Mouse (Mus musculus) lung, embryonic 16.5 days (tissue): ENCODE measurements around the gene Copz1. TPM values are rescaled to one million over a fixed set of nuclear protein-coding genes. Genes with fewer than 3 reads are reported as not detected.
"Not testable (repeated sequence)": the region's sequence is repeated elsewhere in the genome, so short reads cannot be mapped to it uniquely, and the experiment has no call there.

Experiments used
- ATAC-seq: fragments of 200-750 bp; cut with Nextera tagmentation; 2 replicates; pipeline ENCODE4 v1.8.0; 2017; ENCODE audit warnings: low read depth, mild to moderate bottlenecking, moderate library complexity
- H3K27ac ChIP-seq: fragments of 300-500 bp; sonication (generic); 2 replicates; pipeline ENCODE4 v1.5.1; 2014; ENCODE audit warnings: mild to moderate bottlenecking, control low read depth, low read length
- H3K27me3 ChIP-seq: fragments of 300-500 bp; sonication (generic); 2 replicates; pipeline ENCODE4 v1.6.1; 2014; ENCODE audit warnings: low read depth, low read length, mixed read lengths; ENCODE audit not compliant: control insufficient read depth, insufficient read depth
- H3K36me3 ChIP-seq: fragments of 300-500 bp; sonication (generic); 2 replicates; pipeline ENCODE4 v1.6.1; 2014; ENCODE audit warnings: low read length; ENCODE audit not compliant: control insufficient read depth, insufficient read depth
- H3K4me1 ChIP-seq: fragments of 300-500 bp; sonication (generic); replicated peaks from 2 replicates; pipeline ENCODE4 v1.6.1; 2014; ENCODE audit warnings: low read length, mixed read lengths; ENCODE audit not compliant: control insufficient read depth, insufficient read depth
- H3K4me2 ChIP-seq: fragments of 300-500 bp; sonication (generic); 2 replicates; pipeline ENCODE4 v1.6.1; 2014; ENCODE audit warnings: low read depth, low read length, control low read depth
- H3K4me3 ChIP-seq: fragments of 300-500 bp; sonication (generic); 2 replicates; pipeline ENCODE4 v1.5.1; 2014; ENCODE audit warnings: mild to moderate bottlenecking, low read length, control low read depth
- H3K9ac ChIP-seq: fragments of 300-500 bp; sonication (generic); 2 replicates; pipeline ENCODE4 v1.6.1; 2014; ENCODE audit warnings: low read length, control low read depth
- H3K9me3 ChIP-seq: fragments of 300-500 bp; sonication (generic); 2 replicates; pipeline ENCODE4 v1.6.1; 2016; ENCODE audit warnings: low read length; ENCODE audit not compliant: control insufficient read depth
- WGBS: fragments of 180-500 bp; shearing (Covaris S2); extraction: QIAGEN DNeasy Blood & Tissue Kit; methylation state at CpG from one replicate; pipeline ENCODE4 v1.1.7; 2014; 5-methylcytosine and 5-hydroxymethylcytosine counted together
- polyA plus RNA-seq: library from polyadenylated mRNA; unstranded; fragments of >200 nt; fragmentation: Nextera tagmentation; extraction: Ambion mirVana; gene quantifications from 2 replicates; pipeline ENCODE4 v1.2.1, GENCODE M21; 2015

Gene Copz1
- polyA plus RNA-seq, 1 experiment from 2014 or later = 290 TPM

DNA sequence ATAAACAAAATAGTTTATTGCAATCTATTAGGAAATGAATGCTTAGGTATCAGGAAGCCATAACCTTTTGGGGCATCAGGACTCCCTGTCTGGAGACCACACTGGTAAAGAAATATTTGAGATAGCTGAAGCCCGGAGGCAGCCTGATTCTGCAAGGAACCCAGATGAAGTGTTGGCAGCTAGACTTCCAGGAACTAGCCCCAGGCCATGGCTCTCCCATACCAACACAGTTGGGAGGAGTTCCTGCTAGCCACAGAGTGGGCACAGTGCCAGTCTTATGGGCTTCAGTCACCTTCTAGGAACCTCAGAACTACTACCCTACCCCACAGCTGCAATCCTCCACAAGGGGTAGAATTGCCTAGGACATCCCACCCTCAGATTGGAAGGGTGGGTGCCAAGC lies 12.5 kb upstream of the Copz1 start:
- no peak for ATAC-seq
- H3K27ac ChIP-seq = no peak overlapping the region
- WGBS = 19% methylated on average over 1 of the region's 1 CpGs

DNA sequence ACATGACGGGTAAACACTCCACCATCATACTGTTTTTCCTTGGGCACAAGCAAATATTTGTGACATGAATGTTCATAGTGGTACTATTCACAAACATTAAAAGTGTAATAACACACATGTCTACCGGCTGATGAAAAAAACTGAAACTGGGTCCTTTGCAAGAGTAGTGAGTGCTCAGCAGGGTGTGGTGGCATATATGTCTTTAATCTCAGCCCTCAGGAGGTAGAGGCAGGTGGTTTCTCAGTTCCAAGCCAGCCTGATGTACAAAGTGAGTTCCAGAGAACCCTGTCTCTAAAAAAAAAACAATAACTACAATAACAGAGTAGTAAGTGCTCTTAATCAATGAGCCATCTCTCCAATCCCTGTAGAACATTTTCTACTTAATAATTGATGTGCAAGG lies 7.7 kb upstream of the Copz1 start:
- H3K9ac ChIP-seq = no peak overlapping the region
- H3K4me1 ChIP-seq = no peaks in the 10 kb centered on the region
- no peak overlapping the region for H3K4me2 ChIP-seq
- no peak for ATAC-seq
- H3K27ac ChIP-seq = no peak overlapping the region
- no peaks in the 10 kb centered on the region; the same call in 1 of the 2 replicates for H3K27me3 ChIP-seq
- 79% methylated on average over 2 of the region's 2 CpGs for WGBS
- no peaks in the 10 kb centered on the region for H3K36me3 ChIP-seq
- no peaks in the 10 kb centered on the region for H3K9me3 ChIP-seq
- H3K4me3 ChIP-seq = no peak overlapping the region

More for the DNA sequence above, 12.5 kb upstream of the Copz1 start:
- no peak overlapping the region for H3K9ac ChIP-seq
- no peaks in the 10 kb centered on the region for H3K9me3 ChIP-seq
- peaks cover 10% of the 10 kb centered on the region for H3K4me1 ChIP-seq
- no peaks in the 10 kb centered on the region for H3K27me3 ChIP-seq
- no peaks in the 10 kb centered on the region for H3K36me3 ChIP-seq
- no peak overlapping the region for H3K4me2 ChIP-seq
- no peak overlapping the region for H3K4me3 ChIP-seq

DNA sequence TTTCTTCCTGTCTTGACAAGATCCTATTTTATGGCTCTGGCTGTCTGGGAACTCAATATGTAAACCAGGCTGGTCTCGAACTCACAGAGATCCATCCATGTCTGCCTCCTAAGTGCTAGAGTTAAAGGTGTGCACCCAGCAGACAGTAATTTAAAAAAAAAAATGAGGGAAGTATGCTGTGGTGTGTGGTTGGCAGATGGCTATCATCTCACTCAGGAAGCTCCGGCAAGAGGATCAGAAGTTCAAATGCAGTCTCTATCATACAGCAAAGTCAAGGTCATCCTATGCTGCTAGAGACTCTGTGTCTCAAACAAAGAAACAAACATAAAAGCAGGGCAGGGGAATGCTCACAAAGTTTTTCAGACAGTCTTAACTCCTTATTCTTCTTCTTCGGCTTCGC lies 3.6 kb upstream of the Copz1 start:
- Histone ChIP-seq H3K27me3 (no peaks in the 10 kb centered on the region; the same call in 1 of the 2 replicates), H3K27ac (no peak overlapping the region), H3K9me3 (no peaks in the 10 kb centered on the region), H3K36me3 (no peaks in the 10 kb centered on the region), H3K9ac (no peak overlapping the region), H3K4me2 (no peak overlapping the region), H3K4me1 (peaks cover 5% of the 10 kb centered on the region), H3K4me3 (no peak overlapping the region)
- 78% methylated on average over 4 of the region's 4 CpGs for WGBS
- ATAC-seq = no peak

DNA sequence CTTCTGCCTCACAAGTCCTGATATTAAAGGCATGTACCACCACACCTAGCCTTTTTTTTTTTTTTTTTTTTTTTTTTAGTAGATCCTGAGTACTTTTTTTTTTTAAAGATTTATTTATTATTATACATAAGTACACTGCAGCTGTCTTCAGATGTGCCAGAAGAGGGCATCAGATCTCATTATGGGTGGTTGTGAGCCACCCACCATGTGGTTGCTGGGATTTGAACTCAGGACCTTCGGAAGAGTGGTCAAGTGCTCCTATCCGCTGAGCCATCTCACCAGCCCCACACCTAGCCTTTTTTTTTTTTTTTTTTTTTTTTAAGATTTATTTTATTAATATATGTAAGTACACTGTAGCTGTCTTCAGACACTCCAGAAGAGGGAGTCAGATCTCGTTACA lies 3.4 kb downstream of the Copz1 start:
- not testable (repeated sequence) for H3K36me3 ChIP-seq, H3K4me3 ChIP-seq, ATAC-seq, H3K27me3 ChIP-seq, H3K9ac ChIP-seq, H3K4me1 ChIP-seq, H3K4me2 ChIP-seq, H3K27ac ChIP-seq, H3K9me3 ChIP-seq
- WGBS = 91% methylated on average over 3 of the region's 3 CpGs

DNA sequence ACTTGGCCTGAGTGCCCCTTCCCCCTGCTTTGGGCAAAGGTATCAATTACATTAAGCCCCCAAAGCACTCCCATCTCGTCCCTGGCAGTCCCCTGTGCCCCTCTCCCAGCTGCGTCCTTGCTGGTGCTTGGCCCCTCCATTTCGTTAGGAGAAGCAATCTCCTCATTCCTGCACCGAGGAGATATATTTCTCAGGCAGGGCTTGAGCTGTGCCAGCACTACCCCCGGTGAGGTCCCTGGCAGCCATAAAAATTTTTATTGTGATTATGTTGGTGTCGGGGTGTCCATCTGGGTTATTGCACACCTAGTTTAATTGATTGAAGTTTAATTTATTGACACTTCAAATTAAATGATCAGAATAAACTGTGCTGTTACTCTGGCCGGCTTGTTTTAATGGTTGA lies 5.4 kb downstream of the Copz1 start:
- Histone ChIP-seq H3K4me1 (peaks cover 6% of the 10 kb centered on the region), H3K36me3 (no peaks in the 10 kb centered on the region), H3K9me3 (no peaks in the 10 kb centered on the region), H3K27me3 (no peaks in the 10 kb centered on the region), H3K9ac (no peak overlapping the region), H3K27ac (no peak overlapping the region), H3K4me2 (no peak overlapping the region), H3K4me3 (no peak overlapping the region)
- ATAC-seq = no peak
- WGBS = 70% methylated on average over 7 of the region's 7 CpGs

DNA sequence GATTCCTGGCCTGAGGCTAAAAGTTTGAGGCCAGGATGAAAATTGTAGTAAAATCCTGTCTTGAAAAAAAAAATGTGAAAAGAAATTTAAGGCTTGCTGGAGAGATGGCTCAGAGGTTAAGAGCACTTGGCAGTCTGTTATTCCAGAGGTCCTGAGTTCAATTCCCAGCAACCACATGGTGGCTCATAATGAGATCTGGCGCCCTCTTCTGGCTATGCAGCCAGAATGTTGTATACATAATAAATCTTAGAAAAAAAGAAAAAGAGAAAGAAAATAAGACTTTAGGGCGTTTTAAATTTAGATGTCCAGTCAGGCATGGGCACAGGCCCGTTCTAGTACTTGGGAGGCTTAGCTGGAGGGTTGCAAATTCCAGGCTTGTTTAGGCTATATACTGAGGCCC lies 7.2 kb downstream of the Copz1 start:
- Histone ChIP-seq H3K36me3 (no peaks in the 10 kb centered on the region), H3K27ac (no peak overlapping the region), H3K27me3 (no peaks in the 10 kb centered on the region), H3K4me3 (no peak overlapping the region), H3K4me2 (no peak overlapping the region), H3K9ac (no peak overlapping the region), H3K9me3 (no peaks in the 10 kb centered on the region), H3K4me1 (no peaks in the 10 kb centered on the region; the same call in 1 of the 2 replicates)
- 64% methylated on average over 3 of the region's 3 CpGs for WGBS
- no peak for ATAC-seq

DNA sequence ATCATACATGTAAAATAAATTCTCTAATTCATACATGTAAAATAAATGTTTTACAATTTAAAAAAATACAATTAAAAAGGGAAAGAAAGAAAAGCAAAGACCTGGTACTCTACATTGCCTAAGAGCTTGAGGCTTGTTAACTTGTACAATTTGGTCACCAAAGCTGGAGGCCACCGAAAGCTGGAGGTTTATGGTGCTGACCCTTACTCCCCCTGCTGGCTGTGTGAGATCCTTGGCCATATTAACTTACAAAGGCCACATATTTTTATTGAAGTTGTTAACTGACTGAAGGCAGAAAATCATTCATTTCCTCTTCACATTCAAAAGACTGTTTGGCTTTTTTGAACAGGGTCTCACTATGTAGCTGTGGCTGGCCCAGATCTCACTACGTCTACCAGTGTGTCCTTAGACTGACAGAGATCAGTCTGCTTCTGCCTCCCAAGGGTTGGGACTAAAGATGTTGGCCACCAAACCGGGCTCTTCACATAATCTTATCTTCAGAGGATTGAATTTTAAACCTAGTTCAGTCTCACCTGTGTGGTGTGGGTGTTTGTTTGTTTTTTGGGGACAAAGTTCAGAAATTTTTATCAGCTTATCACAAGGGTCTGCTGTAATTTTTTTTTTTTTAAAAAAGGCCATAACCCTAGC lies 8.4 kb downstream of the Copz1 start:
- Histone ChIP-seq H3K9ac (no peak overlapping the region), H3K4me1 (peaks cover 8% of the 10 kb centered on the region), H3K27me3 (no peaks in the 10 kb centered on the region), H3K36me3 (no peaks in the 10 kb centered on the region), H3K4me2 (no peak overlapping the region), H3K27ac (no peak overlapping the region), H3K4me3 (no peak overlapping the region), H3K9me3 (no peaks in the 10 kb centered on the region)
- no peak for ATAC-seq
- 47% methylated on average over 3 of the region's 3 CpGs for WGBS

DNA sequence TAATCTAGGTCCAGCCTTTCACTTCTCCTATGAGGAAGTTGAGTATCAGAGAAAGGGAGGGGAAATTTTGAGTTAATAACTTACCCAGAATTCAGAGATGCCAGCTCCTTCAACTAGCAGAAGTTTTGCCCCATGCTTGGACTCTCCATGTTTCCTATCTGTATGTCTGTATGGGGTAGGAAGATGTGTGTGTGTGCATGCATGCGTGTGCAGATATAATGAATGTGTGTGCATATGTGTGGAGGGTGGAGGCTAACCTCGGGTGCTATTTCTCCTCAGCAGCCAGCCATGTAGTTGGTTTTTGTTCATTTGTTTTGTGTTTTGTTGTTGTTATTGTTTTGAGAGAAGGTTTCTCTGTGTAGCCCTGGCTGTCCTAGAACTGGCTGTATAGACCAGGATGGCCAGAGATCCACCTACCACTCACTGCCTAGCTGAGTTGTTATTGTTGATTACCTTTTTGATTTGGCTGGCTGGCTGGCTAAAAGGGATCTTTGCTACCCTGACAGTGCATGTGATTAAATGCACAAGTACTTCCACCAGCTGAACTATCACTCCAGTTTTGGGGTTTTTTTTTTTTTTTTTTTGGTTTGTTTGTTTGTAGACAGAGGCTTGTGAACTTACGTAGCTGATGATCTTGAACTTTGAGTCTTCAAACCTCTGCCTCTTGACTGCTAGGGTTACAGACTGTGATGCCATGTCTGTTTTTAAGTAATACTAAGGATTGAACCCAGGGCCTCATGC lies 9.1 kb downstream of the Copz1 start:
- no peaks in the 10 kb centered on the region for H3K36me3 ChIP-seq
- H3K27ac ChIP-seq = no peak overlapping the region
- H3K9me3 ChIP-seq = no peaks in the 10 kb centered on the region
- H3K9ac ChIP-seq = no peak overlapping the region
- peaks cover 9% of the 10 kb centered on the region for H3K4me1 ChIP-seq
- 91% methylated on average over 3 of the region's 3 CpGs for WGBS
- no peak overlapping the region for H3K4me3 ChIP-seq
- H3K27me3 ChIP-seq = no peaks in the 10 kb centered on the region
- H3K4me2 ChIP-seq = no peak overlapping the region
- no peak for ATAC-seq

DNA sequence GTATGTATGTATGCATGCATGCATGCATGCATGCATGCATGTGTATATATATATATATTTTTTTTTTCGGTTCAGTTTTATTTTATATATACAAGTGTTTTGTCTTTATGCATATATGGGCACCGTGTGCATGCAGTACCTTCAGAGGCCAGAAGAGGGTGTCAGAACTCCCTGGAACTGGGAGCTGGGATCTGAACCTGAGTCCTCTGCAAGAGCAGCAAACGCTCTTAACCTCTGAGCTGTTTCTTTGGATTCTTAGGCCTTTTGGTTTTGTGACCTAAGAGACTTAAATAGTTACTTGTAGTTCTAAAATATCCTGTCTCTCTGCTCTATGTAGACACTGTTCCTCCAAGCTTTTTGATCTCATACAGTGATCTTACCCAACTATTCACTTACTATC lies 11.6 kb downstream of the Copz1 start:
- no peak overlapping the region for H3K4me2 ChIP-seq
- no peak overlapping the region for H3K27ac ChIP-seq

More for the DNA sequence above, 11.6 kb downstream of the Copz1 start:
- Histone ChIP-seq H3K4me1 (peaks cover 9% of the 10 kb centered on the region), H3K36me3 (peaks cover 4% of the 10 kb centered on the region; the same call in 1 of the 2 replicates), H3K9ac (no peak overlapping the region), H3K27me3 (no peaks in the 10 kb centered on the region), H3K9me3 (no peaks in the 10 kb centered on the region), H3K4me3 (no peak overlapping the region)
- no peak for ATAC-seq
- WGBS = 57% methylated on average over 3 of the region's 3 CpGs
